Mouse (Mus musculus) forebrain, embryonic 12.5 days (tissue): ENCODE data around the gene Gm9639. TPM values are rescaled to one million over a fixed set of nuclear protein-coding genes. Genes with fewer than 3 reads are reported as not detected.
"Not testable (repeated sequence)": the region's sequence is repeated elsewhere in the genome, so short reads cannot be mapped to it uniquely, and the experiment has no call there.

Experiments
- ATAC-seq: fragments of 200-750 bp; cut with Nextera tagmentation; 2 replicates; pipeline ENCODE4 v1.8.0; 2017; ENCODE audit warnings: moderate TSS enrichment; ENCODE audit not compliant: low FRiP score
- H3K27ac ChIP-seq: fragments of 300-500 bp; sonication (generic); 2 replicates; pipeline ENCODE4 v1.5.1; 2016; ENCODE audit warnings: mild to moderate bottlenecking
- H3K27me3 ChIP-seq: fragments of 300-500 bp; sonication (generic); 2 replicates; pipeline ENCODE4 v1.6.1; 2016; ENCODE audit warnings: mild to moderate bottlenecking
- H3K36me3 ChIP-seq: fragments of 300-500 bp; sonication (generic); replicated peaks from 2 replicates; pipeline ENCODE4 v1.6.1; 2016; ENCODE audit warnings: mild to moderate bottlenecking
- H3K4me1 ChIP-seq: fragments of 300-500 bp; sonication (generic); 2 replicates; pipeline ENCODE4 v1.6.1; 2016
- H3K4me2 ChIP-seq: fragments of 300-500 bp; sonication (generic); 2 replicates; pipeline ENCODE4 v1.6.1; 2016; ENCODE audit warnings: mild to moderate bottlenecking, moderate library complexity
- H3K4me3 ChIP-seq: fragments of 300-500 bp; sonication (generic); replicated peaks from 2 replicates; pipeline ENCODE4 v1.5.1; 2016; ENCODE audit warnings: mild to moderate bottlenecking
- H3K9ac ChIP-seq: fragments of 300-500 bp; sonication (generic); 2 replicates; pipeline ENCODE4 v1.6.1; 2016; ENCODE audit warnings: mild to moderate bottlenecking
- H3K9me3 ChIP-seq: fragments of 300-500 bp; sonication (generic); 2 replicates; pipeline ENCODE4 v1.6.1; 2016
- WGBS: fragments of 180-500 bp; shearing (Covaris S2); methylation state at CpG from one replicate; pipeline ENCODE4 v1.1.7; 2016; 5-methylcytosine and 5-hydroxymethylcytosine counted together
- polyA plus RNA-seq: library from polyadenylated mRNA; unstranded; fragments of >200 nt; fragmentation: Nextera tagmentation; extraction: Ambion mirVana; gene quantifications from 2 replicates; pipeline ENCODE4 v1.2.1, GENCODE M21; 2016

Gene Gm9639
- polyA plus RNA-seq, 1 experiment from 2014 or later: not detected

GRCm38 (mm10) chr10:77750686-77751085, 44.2 kb downstream of the Gm9639 start:
- H3K9ac ChIP-seq, H3K4me2 ChIP-seq, H3K27me3 ChIP-seq, H3K4me3 ChIP-seq, H3K9me3 ChIP-seq, H3K36me3 ChIP-seq, H3K4me1 ChIP-seq, H3K27ac ChIP-seq, ATAC-seq: not testable (repeated sequence)
- WGBS: 83% methylated on average over 1 of the region's 1 CpGs

Other genes with a start within 250 kb of the Gm9639 start
- gene Pttg1ip, start 213.4 kb downstream of the Gm9639 start, polyA plus RNA-seq: 61.9 and 64.6 TPM in 2 replicates
- 322 and 326 TPM in 2 replicates for gene Sumo3, start 189.0 kb downstream of the Gm9639 start, polyA plus RNA-seq
- 15.7 and 23.4 TPM in 2 replicates for gene Gm49325, start 188.9 kb downstream of the Gm9639 start, polyA plus RNA-seq
- gene Ube2g2, start 172.8 kb downstream of the Gm9639 start, polyA plus RNA-seq: 87.0 and 92.7 TPM in 2 replicates
- gene Tspear, start 108.5 kb downstream of the Gm9639 start, polyA plus RNA-seq: 0.46 and 0.92 TPM in 2 replicates
- not detected in 2 replicates for gene Gm19402, start 104.3 kb downstream of the Gm9639 start, polyA plus RNA-seq
- not detected in 2 replicates for gene Gm9508, start 97.8 kb downstream of the Gm9639 start, polyA plus RNA-seq
- not detected in 2 replicates for gene Gm10272, start 88.5 kb downstream of the Gm9639 start, polyA plus RNA-seq
- gene Gm10024, start 83.6 kb downstream of the Gm9639 start, polyA plus RNA-seq: not detected in 2 replicates
- gene Gm10142, start 79.3 kb downstream of the Gm9639 start, polyA plus RNA-seq: not detected in 2 replicates
- gene Krtap12-1, start 74.5 kb downstream of the Gm9639 start, polyA plus RNA-seq: not detected in 2 replicates
- not detected in 2 replicates for gene Gm10100, start 68.6 kb downstream of the Gm9639 start, polyA plus RNA-seq
- not detected in 2 replicates for gene Gm18596, start 52.4 kb downstream of the Gm9639 start, polyA plus RNA-seq
- not detected in 2 replicates for gene Gm9736, start 43.7 kb downstream of the Gm9639 start, polyA plus RNA-seq
- not detected in 2 replicates for gene Gm3233, start 35.4 kb downstream of the Gm9639 start, polyA plus RNA-seq
- not detected in 2 replicates for gene Gm3238, start 23.8 kb downstream of the Gm9639 start, polyA plus RNA-seq
- not detected in 2 replicates for gene Gm7138, start 18.1 kb downstream of the Gm9639 start, polyA plus RNA-seq
- gene Gm3250, start 12.5 kb downstream of the Gm9639 start, polyA plus RNA-seq: not detected in 2 replicates
- gene Gm7137, start 6.9 kb downstream of the Gm9639 start, polyA plus RNA-seq: not detected in 2 replicates
- gene Gm19668, start 4.1 kb upstream of the Gm9639 start, polyA plus RNA-seq: not detected in 2 replicates
- gene Gm9507, start 16.8 kb upstream of the Gm9639 start, polyA plus RNA-seq: not detected in 2 replicates
- gene Gm2696, start 19.6 kb upstream of the Gm9639 start, polyA plus RNA-seq: not detected in 2 replicates
- not detected in 2 replicates for gene Krtap10-4, start 32.0 kb upstream of the Gm9639 start, polyA plus RNA-seq
- gene Krtap10-10, start 40.9 kb upstream of the Gm9639 start, polyA plus RNA-seq: not detected in 2 replicates
- not detected in 2 replicates for gene Gm36176, start 51.7 kb upstream of the Gm9639 start, polyA plus RNA-seq
- not detected in 2 replicates for gene Gm10318, start 57.8 kb upstream of the Gm9639 start, polyA plus RNA-seq
- gene Gm3285, start 66.9 kb upstream of the Gm9639 start, polyA plus RNA-seq: not detected in 2 replicates
- 4.4 and 4.7 TPM in 2 replicates for gene Lrrc3, start 107.5 kb upstream of the Gm9639 start, polyA plus RNA-seq
- 0.62 and 1.1 TPM in 2 replicates for gene Trpm2, start 175.5 kb upstream of the Gm9639 start, polyA plus RNA-seq
- gene 1810043G02Rik, start 183.4 kb upstream of the Gm9639 start, polyA plus RNA-seq: 28.1 and 32.2 TPM in 2 replicates
- 134 and 135 TPM in 2 replicates for gene Pfkl, start 215.0 kb upstream of the Gm9639 start, polyA plus RNA-seq
- gene Dnmt3l, start 246.9 kb upstream of the Gm9639 start, polyA plus RNA-seq: not detected in 2 replicates
- 0.11 and 0.19 TPM in 2 replicates for gene Aire, start 248.5 kb upstream of the Gm9639 start, polyA plus RNA-seq